Mouse (Mus musculus) testis, adult 2 months (tissue): ENCODE measurements around the gene Bfsp2.

Experiments
- CTCF ChIP-seq: fragments of 200-500 bp; IDR thresholded peaks from 2 replicates; pipeline ENCODE4 v1.5.1; 2012; ENCODE audit warnings: low read depth, mild to moderate bottlenecking, inconsistent platforms, low read length, moderate library complexity; ENCODE audit not compliant: control insufficient read depth, insufficient read depth, insufficient replicate concordance
- POLR2A ChIP-seq: fragments of 200-500 bp; IDR thresholded peaks from 2 replicates; pipeline ENCODE4 v1.6.1; 2012; ENCODE audit warnings: low read depth, mild to moderate bottlenecking, inconsistent platforms, low read length, moderate library complexity; ENCODE audit not compliant: control insufficient read depth

- TF ChIP-seq CTCF: no peak
- TF ChIP-seq POLR2A: no peak
These were observed 5.4 kb upstream of the Bfsp2 start for GRCm38 (mm10) chr9:103485606-103486005.
